Mouse (Mus musculus): ENCODE results near the gene Aldh16a1. TPM values are rescaled to one million over a fixed set of nuclear protein-coding genes. Genes with fewer than 3 reads are reported as not detected.
"Not testable (repeated sequence)": the region's sequence is repeated elsewhere in the genome, so short reads cannot be mapped to it uniquely, and the experiment has no call there.

Gene Aldh16a1
- polyA plus RNA-seq, 1 experiment from 2014 or later, result 46.4 TPM

DNA sequence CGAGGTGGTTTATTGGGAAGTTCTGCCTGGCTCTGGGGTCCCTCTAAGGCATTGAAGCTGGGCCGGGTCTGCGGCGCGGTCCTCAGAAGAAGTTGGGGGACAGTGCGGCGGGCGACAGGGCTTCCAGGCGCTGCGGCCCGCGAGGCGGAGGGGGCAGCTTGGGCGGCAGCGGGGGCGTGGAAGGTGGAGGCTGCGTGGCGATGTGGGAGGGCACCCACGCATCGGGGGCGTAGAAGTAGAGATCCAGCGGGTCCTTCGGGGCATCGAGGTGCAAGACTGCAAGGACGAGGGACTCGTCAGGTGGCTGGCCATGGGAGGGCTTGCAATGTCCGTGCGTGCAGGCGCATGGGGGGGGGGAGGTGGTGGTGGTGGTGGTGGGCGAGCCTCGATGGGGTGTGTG lies 22.0 kb upstream of the Aldh16a1 start:
- H3K9me3 ChIP-seq, result 0 out of 2 replicates have a peak, but pooled peaks cover 4% of the 10 kb centered on the region
- peaks cover 19% of the 10 kb centered on the region for H3K4me1 ChIP-seq
- H3K9ac ChIP-seq, result peak overlapping the region; percentile 39; the same call in 1 of the 2 replicates
- no peak for ATAC-seq (ENCODE audit: low FRiP score, low read depth)
- H3K27me3 ChIP-seq, result peaks cover 97% of the 10 kb centered on the region
- peak overlapping the region; percentile 56 for H3K4me2 ChIP-seq (replicated peaks)
- WGBS, result 2% methylated on average over 31 of the region's 31 CpGs
- H3K36me3 ChIP-seq, result no peaks in the 10 kb centered on the region
- H3K27ac ChIP-seq, result no peak overlapping the region
- peak overlapping the region; percentile 29 for H3K4me3 ChIP-seq

DNA sequence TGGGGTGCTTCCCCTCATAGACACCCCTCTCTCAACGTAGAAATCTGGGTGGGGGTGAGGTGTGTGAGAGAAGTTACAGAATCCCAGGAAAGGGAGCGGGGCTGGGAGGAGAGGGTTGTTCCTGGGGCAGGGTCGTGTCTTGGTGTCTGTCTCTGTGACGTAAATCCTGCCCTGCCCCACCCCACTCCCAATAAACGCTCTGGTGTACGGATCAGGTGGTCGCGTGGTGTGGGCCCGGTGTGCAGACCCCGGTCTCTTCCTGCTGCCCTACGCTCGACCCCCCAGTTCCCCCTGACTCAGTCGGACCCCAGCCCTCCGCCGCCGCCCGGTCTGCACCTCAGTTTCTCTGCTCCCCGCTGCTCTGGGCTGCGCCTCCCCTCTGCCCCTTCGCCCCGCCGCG lies 21.5 kb upstream of the Aldh16a1 start:
- WGBS, result 3% methylated on average over 23 of the region's 23 CpGs

DNA sequence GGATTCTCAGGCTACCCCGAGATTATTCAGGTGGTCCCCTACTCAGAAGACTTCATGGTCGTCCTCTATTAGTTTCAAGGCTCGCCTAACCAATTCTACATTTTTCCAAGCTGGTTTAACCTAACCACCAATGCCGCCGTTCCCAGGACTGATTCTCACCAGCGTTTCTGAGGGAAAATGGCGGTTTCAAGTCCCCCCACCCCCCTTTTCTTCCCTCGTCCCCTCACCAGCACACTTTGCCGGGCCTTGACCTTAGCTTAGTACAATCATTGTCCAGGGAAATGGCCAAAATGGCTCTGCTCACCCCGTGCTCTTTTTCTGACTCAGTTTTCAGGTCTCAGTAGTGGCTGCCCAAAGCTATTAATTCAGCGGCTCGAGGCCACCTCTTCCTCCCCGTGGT lies 21.0 kb upstream of the Aldh16a1 start:
- 2% methylated on average over 13 of the region's 13 CpGs for WGBS
- Histone ChIP-seq H3K9me3 (peaks cover 8% of the 10 kb centered on the region), H3K4me3 (no peak overlapping the region), H3K36me3 (no peaks in the 10 kb centered on the region), H3K27me3 (peaks cover 97% of the 10 kb centered on the region), H3K27ac (no peak overlapping the region), H3K9ac (no peak overlapping the region), H3K4me2 (replicated peaks) (no peak overlapping the region), H3K4me1 (peaks cover 15% of the 10 kb centered on the region)
- no peak for ATAC-seq (ENCODE audit: low FRiP score, low read depth)

More for the DNA sequence above, 21.5 kb upstream of the Aldh16a1 start:
- no peak for ATAC-seq (ENCODE audit: low FRiP score, low read depth)
- Histone ChIP-seq H3K4me1 (peaks cover 17% of the 10 kb centered on the region), H3K4me3 (peak overlapping the region; percentile 29), H3K36me3 (no peaks in the 10 kb centered on the region), H3K27ac (no peak overlapping the region), H3K9me3 (0 out of 2 replicates have a peak, but pooled peaks cover 4% of the 10 kb centered on the region), H3K9ac (peak overlapping the region; percentile 39; the same call in 1 of the 2 replicates), H3K4me2 (replicated peaks) (peak overlapping the region; percentile 56), H3K27me3 (peaks cover 97% of the 10 kb centered on the region)

DNA sequence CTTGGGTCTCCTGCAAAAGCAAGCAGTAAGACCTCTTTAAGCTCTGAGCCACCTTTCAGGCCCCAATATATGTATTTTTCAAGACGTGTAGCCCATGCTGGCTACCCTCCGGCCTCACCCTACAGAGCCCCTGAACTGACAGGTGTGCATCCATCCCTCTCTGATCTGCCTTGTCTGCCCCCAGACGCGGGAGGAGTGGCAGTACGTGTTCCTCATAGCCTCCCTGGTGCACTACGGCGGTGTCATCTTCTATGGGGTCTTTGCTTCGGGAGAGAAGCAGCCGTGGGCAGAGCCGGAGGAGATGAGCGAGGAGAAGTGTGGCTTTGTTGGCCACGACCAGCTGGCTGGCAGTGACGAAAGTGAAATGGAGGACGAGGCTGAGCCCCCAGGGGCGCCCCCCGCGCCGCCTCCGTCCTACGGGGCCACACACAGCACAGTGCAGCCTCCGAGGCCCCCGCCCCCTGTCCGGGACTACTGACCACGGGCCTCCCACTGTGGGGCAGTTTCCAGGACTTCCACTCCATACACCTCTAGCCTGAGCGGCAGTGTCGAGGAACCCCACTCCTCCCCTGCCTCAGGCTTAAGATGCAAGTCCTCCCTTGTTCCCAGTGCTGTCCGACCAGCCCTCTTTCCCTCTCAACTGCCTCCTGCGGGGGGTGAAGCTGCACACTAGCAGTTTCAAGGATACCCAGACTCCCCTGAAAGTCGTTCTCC lies 20.3 kb upstream of the Aldh16a1 start:
- H3K27me3 ChIP-seq, result peaks cover 97% of the 10 kb centered on the region
- H3K4me2 ChIP-seq (replicated peaks), result peak overlapping the region; percentile 38; the same call in 1 of the 2 replicates
- H3K4me1 ChIP-seq, result peaks cover 15% of the 10 kb centered on the region
- no peak for ATAC-seq (ENCODE audit: low FRiP score, low read depth)
- H3K9me3 ChIP-seq, result peaks cover 15% of the 10 kb centered on the region
- H3K27ac ChIP-seq, result no peak overlapping the region
- 5% methylated on average over 29 of the region's 29 CpGs for WGBS
- 0 out of 2 replicates have a peak overlapping the region, but pooled peaks have one; percentile 10 for H3K4me3 ChIP-seq
- H3K36me3 ChIP-seq, result no peaks in the 10 kb centered on the region
- no peak overlapping the region; the same call in 1 of the 2 replicates for H3K9ac ChIP-seq

DNA sequence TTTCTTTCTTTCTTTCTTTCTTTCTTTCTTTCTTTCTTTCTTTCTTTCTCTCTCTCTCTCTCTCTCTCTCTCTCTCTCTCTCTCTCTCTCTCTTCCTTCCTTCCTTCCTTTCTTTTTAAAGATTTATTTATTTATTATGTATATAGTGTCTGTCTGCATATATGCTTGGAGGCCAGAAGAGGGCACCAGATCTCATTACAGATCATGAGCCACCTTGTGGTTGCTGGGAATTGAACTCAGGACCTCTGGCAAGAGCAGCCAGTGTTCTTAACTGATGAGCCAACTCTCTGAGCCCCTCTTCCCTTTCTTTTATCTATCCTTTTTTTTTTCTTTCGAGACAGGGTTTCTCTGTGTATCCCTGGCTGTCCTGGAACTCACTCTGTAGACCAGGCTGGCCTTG lies 19.4 kb upstream of the Aldh16a1 start:
- not testable (repeated sequence) for H3K27ac ChIP-seq; H3K9ac ChIP-seq; H3K36me3 ChIP-seq; H3K4me3 ChIP-seq; ATAC-seq (ENCODE audit: low FRiP score, low read depth); H3K4me2 ChIP-seq (replicated peaks)
- 58% methylated on average over 1 of the region's 1 CpGs for WGBS
- Histone ChIP-seq H3K4me1 (peaks cover 15% of the 10 kb centered on the region), H3K27me3 (peaks cover 97% of the 10 kb centered on the region), H3K9me3 (peaks cover 24% of the 10 kb centered on the region)

DNA sequence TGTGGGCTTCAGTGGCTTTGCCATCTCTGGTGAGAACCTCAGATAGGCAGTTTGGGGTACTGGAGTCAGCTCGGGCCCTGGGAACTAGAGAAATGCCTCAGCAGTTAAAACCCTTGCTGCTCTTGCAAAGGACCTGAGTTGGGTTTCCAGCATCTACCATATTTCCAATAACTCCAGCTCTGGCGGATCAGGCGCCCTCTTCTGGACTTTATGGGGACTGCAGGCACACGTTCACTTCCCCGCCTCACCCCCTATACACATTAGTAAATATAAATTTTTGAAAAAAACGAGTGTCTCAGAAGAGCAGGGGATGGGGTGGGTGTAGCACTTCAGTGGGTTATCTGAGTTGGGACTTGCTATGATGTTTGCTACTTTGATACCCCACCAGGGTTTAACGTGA lies 18.6 kb upstream of the Aldh16a1 start:
- H3K4me2 ChIP-seq (replicated peaks), result no peak overlapping the region
- no peaks in the 10 kb centered on the region for H3K36me3 ChIP-seq
- no peak for ATAC-seq (ENCODE audit: low FRiP score, low read depth)
- H3K27me3 ChIP-seq, result peaks cover 97% of the 10 kb centered on the region
- no peak overlapping the region for H3K4me3 ChIP-seq
- peaks cover 15% of the 10 kb centered on the region for H3K4me1 ChIP-seq
- H3K27ac ChIP-seq, result no peak overlapping the region
- peaks cover 27% of the 10 kb centered on the region for H3K9me3 ChIP-seq
- H3K9ac ChIP-seq, result no peak overlapping the region
- 59% methylated on average over 7 of the region's 7 CpGs for WGBS

DNA sequence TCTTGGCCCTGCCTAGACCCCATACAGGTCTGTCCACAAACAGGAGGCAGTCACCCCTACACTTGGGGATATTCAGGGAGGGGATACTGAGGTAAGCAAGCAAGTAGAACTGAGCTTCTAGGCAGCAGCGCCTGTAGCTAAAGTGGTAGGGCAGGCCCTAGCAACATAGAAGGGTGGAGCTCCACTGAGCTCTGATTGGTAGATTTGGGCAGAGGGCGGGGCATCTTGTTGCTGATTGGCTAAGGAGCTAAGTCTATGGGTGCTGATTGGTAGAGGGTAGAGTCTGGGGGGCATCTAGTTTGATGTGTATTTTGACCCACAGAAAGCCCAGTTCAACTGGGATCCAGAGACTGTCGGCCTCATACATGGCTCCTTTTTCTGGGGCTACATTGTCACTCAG lies 15.1 kb upstream of the Aldh16a1 start:
- H3K4me1 ChIP-seq, result peaks cover under 1% of the 10 kb centered on the region; the same call in 1 of the 2 replicates
- H3K27me3 ChIP-seq, result peaks cover 97% of the 10 kb centered on the region
- H3K9ac ChIP-seq, result no peak overlapping the region
- H3K4me3 ChIP-seq, result no peak overlapping the region; the same call in 1 of the 2 replicates
- no peak for ATAC-seq (ENCODE audit: low FRiP score, low read depth)
- no peak overlapping the region for H3K27ac ChIP-seq
- H3K36me3 ChIP-seq, result no peaks in the 10 kb centered on the region
- peaks cover 23% of the 10 kb centered on the region for H3K9me3 ChIP-seq
- 88% methylated on average over 3 of the region's 3 CpGs for WGBS
- H3K4me2 ChIP-seq (replicated peaks), result no peak overlapping the region

DNA sequence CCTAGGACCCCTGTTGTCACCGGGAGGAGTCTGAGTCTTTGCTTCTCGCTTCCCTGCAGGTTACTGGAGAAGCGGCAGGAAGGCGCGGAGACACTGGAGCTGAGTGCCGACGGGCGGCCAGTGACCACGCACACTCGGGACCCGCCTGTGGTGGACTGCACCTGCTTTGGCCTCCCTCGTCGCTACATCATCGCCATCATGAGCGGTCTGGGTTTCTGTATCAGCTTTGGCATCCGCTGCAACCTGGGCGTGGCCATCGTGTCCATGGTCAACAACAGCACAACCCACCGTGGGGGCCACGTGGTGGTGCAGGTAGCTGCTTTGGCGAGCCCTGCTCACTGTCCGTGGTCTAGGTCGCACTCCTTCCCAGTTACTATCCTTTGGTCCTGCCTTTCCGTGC lies 14.3 kb upstream of the Aldh16a1 start:
- WGBS, result 6% methylated on average over 24 of the region's 24 CpGs
- no peaks in the 10 kb centered on the region for H3K36me3 ChIP-seq

DNA sequence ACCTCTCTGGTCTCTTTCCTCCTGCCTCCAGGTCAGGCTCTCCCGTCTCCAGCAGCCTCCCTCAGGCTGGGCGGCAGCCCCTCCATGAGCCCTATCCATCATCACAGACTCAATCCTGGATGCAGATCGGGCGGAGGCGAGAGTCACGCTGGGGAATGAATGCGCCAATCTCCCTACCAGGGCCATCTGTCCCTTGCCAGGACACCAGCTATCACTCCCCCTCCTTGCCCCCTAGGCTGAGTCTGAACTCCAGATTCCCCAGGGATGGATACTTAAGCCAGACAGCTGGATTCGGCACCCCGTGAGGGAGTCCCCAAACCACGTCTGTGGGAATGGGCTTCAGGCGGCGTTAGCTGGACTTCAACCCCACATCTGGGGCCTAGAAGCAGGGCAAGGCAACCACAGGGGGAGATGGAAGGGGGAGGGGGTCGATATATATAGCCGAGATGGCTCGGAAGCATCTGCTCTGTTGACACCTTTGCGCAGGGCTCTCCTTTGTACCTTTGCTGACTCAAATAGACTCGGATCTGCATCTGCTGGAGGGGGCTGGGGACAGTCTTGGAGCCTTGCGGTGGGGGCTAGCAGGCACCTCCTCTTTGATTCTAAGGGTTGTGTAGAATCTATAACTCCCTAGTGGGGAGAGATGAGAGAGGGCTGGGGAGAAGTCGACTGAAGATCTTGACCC lies 13.5 kb upstream of the Aldh16a1 start:
- 2% methylated on average over 19 of the region's 19 CpGs for WGBS
- no peak overlapping the region for H3K4me2 ChIP-seq (replicated peaks)
- H3K36me3 ChIP-seq, result no peaks in the 10 kb centered on the region
- peaks cover 100% of the 10 kb centered on the region for H3K27me3 ChIP-seq
- no peak overlapping the region for H3K4me3 ChIP-seq
- ATAC-seq (ENCODE audit: low FRiP score, low read depth), result no peak
- H3K27ac ChIP-seq, result no peak overlapping the region
- no peak overlapping the region for H3K9ac ChIP-seq
- peaks cover 23% of the 10 kb centered on the region for H3K9me3 ChIP-seq
- peaks cover 6% of the 10 kb centered on the region for H3K4me1 ChIP-seq

More for the DNA sequence above, 14.3 kb upstream of the Aldh16a1 start:
- no peak overlapping the region for H3K27ac ChIP-seq
- H3K4me1 ChIP-seq, result peaks cover 5% of the 10 kb centered on the region
- H3K9me3 ChIP-seq, result peaks cover 23% of the 10 kb centered on the region
- ATAC-seq (ENCODE audit: low FRiP score, low read depth), result no peak
- no peak overlapping the region for H3K4me2 ChIP-seq (replicated peaks)
- 0 out of 2 replicates have a peak overlapping the region, but pooled peaks have one; percentile 7 for H3K4me3 ChIP-seq
- no peak overlapping the region for H3K9ac ChIP-seq
- H3K27me3 ChIP-seq, result peaks cover 97% of the 10 kb centered on the region

DNA sequence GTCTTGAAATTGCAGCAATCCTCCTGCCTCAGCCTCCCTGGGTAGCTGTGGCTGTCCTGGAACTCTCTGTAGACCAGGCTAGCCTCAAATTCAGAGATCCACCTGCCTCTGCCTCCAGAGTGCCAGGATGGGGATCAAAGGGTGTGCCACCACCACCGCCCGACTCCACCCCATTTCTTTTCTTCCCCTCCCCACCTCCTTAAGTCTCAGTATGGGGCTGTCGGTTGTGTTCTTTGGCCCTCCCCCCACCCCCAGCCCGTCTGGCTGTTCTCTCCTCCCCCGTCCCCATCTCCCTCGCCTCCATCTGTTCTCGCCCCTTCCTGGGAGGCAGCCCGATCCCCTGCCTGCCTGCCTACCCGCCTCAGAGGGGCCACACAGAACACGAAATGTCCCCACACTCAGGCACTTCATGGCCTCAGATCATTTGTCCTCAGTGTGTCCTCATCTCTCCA lies 12.6 kb upstream of the Aldh16a1 start:
- Histone ChIP-seq H3K9me3 (peaks cover 23% of the 10 kb centered on the region), H3K4me1 (peaks cover 13% of the 10 kb centered on the region), H3K27me3 (peaks cover 97% of the 10 kb centered on the region), H3K36me3 (no peaks in the 10 kb centered on the region), H3K4me3 (no peak overlapping the region), H3K9ac (no peak overlapping the region), H3K27ac (no peak overlapping the region), H3K4me2 (replicated peaks) (no peak overlapping the region)
- ATAC-seq (ENCODE audit: low FRiP score, low read depth), result no peak
- 15% methylated on average over 10 of the region's 10 CpGs for WGBS

DNA sequence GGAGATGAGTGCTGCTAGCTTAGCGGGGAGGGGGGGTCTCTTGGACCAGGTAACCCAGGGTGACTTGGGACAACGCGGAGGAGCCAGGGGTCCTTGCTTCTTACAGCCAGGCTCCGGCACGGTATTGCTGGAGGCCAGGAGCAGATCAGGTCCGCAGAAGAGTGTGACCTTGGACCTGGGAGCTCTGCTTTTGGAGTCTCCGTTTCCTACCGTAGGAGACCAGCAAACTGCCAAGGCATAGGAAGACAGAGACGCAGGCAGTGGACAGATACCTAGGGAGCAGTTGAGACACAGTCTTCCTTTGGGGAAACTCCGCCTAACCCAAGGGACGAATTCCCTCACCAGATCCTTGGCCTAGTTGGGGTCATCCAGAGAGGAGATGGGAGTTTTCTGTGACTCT lies 11.3 kb upstream of the Aldh16a1 start:
- Histone ChIP-seq H3K9me3 (peaks cover 22% of the 10 kb centered on the region), H3K4me3 (no peak overlapping the region), H3K27ac (no peak overlapping the region), H3K9ac (no peak overlapping the region), H3K4me1 (peaks cover 13% of the 10 kb centered on the region), H3K27me3 (peaks cover 84% of the 10 kb centered on the region), H3K36me3 (0 out of 2 replicates have a peak, but pooled peaks cover 3% of the 10 kb centered on the region), H3K4me2 (replicated peaks) (no peak overlapping the region)
- no peak for ATAC-seq (ENCODE audit: low FRiP score, low read depth)
- 46% methylated on average over 11 of the region's 11 CpGs for WGBS

DNA sequence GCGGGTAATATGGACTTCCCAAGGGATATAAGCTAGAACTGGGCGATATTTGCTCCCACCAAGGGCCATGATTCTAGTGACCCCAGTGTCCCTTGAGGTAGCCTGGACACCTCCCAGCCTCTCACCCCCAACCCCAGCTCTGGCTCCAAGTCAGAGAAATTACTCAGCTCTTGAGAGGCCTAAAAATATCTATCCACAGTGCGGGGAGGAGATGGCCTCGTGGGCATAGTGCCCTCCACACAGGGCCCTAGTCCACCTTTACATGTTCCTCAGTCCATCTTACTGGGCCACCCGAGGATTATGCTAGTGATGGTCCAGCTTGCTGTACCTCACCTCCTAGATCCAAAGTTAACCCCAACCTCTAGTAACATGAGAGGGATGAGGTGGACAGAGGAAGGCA lies 10.4 kb upstream of the Aldh16a1 start:
- H3K9ac ChIP-seq, result no peak overlapping the region
- ATAC-seq (ENCODE audit: low FRiP score, low read depth), result no peak
- 67% methylated on average over 5 of the region's 5 CpGs for WGBS
- H3K27ac ChIP-seq, result no peak overlapping the region
- no peak overlapping the region for H3K4me2 ChIP-seq (replicated peaks)
- H3K4me1 ChIP-seq, result peaks cover 13% of the 10 kb centered on the region
- H3K4me3 ChIP-seq, result no peak overlapping the region
- H3K27me3 ChIP-seq, result peaks cover 75% of the 10 kb centered on the region
- peaks cover 11% of the 10 kb centered on the region for H3K36me3 ChIP-seq
- peaks cover 13% of the 10 kb centered on the region for H3K9me3 ChIP-seq
